10 mouse cellular contexts compared by ENCODE assay signal in the genomic region with DNA sequence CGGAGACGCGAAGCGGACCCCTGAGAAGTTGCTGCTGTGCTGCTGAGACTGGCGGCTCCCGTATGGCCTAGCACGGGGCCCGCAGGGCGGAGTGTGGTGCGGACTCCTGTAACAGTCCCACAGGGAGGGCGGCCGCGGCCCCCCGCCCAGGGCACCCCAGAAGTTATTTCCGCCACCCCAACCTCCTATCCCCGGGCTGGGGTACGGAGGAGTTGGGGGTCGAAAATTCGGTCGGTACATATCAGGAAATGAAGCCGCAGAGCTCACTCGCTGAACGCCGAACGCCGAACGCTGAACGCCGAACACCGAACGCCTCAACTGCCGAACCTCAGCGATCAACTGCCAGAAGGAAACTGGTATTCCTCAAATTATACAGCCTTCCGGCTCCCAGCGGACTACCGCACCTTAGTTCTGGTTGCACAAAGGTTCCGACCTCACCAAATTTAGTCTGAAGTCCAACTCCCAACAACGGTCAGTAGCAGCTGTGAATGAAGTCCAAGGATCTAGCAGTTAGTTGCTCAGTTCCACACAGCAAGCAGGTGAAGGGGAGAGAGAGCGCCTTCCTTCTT. TPM values are rescaled to one million over a fixed set of nuclear protein-coding genes. Genes with fewer than 3 reads are reported as not detected.
DNase-seq lines count a peak whose midpoint lies in the region; ATAC-seq and TF ChIP-seq lines count a peak whose summit lies in the region.
"Had no signal": no experiment of that assay in that cellular context is flagged by ENCODE, and none has a peak within 500 bp of the region (broad histone marks: within the 10 kb centered on the region; RNA-seq: fewer than 3 reads in every experiment).

Gene Gm7102, minus strand, starts transcription at position 554 of the 569 bp plus-strand sequence.

- WGBS in hindbrain, embryonic 12.5 days: 39% methylated on average over 39 of the region's 39 CpGs
- WGBS in liver, embryonic 15.5 days (ENCODE audit: insufficient replicate concordance): 22% methylated on average over 39 of the region's 39 CpGs

- H3K4me1 ChIP-seq in hindbrain, embryonic 12.5 days: no peaks in the 10 kb centered on the region
- H3K4me1 ChIP-seq in liver, embryonic 15.5 days (replicated peaks): no peaks in the 10 kb centered on the region

- peaks cover 5% of the 10 kb centered on the region; the same call in 1 of the 2 replicates for H3K9me3 ChIP-seq in hindbrain, embryonic 12.5 days (replicated peaks)
- no peaks in the 10 kb centered on the region for H3K9me3 ChIP-seq in liver, embryonic 15.5 days (replicated peaks)

- peak within 1 kb of the TSS; percentile 47 for H3K4me2 ChIP-seq in hindbrain, embryonic 12.5 days (replicated peaks)
- peak within 1 kb of the TSS; percentile 47 for H3K4me2 ChIP-seq in liver, embryonic 15.5 days

- H3K9ac ChIP-seq in hindbrain, embryonic 12.5 days: no peak within 1 kb of the TSS
- H3K9ac ChIP-seq in liver, embryonic 15.5 days: no peak within 1 kb of the TSS

- ATAC-seq in hindbrain, embryonic 12.5 days (ENCODE audit: low FRiP score): no peak
- no peak for ATAC-seq in liver, embryonic 15.5 days (ENCODE audit: insufficient read depth)
- no peak for ATAC-seq in megakaryocyte, adult 5-6 weeks (ENCODE audit: poor library complexity, severe bottlenecking)

- H3K27ac ChIP-seq in hindbrain, embryonic 12.5 days: no peak within 1 kb of the TSS
- H3K27ac ChIP-seq in liver, embryonic 15.5 days (replicated peaks): no peak within 1 kb of the TSS
- no peak within 1 kb of the TSS for H3K27ac ChIP-seq in left cerebral cortex, adult 2 months

- peak; percentile 5 to 7 for DNase-seq in cerebellum, postnatal 25 days
- no peak for DNase-seq in cerebellum, adult 9-10 months
- peak; percentile 52 for DNase-seq in ZHBTc4 (ENCODE audit: low read depth, low spot score)
- DNase-seq in right cerebral cortex, adult 2 months (ENCODE audit: low spot score in 2 of 2): no peak
- DNase-seq in left cerebral cortex, adult 2 months (ENCODE audit: extremely low spot score in 1 of 2, low spot score in 2 of 2): no peak

- no peaks in the 10 kb centered on the region for H3K36me3 ChIP-seq in hindbrain, embryonic 12.5 days
- no peaks in the 10 kb centered on the region for H3K36me3 ChIP-seq in liver, embryonic 15.5 days (replicated peaks)

- H3K4me3 ChIP-seq in hindbrain, embryonic 12.5 days: peak within 1 kb of the TSS; percentile 29
- H3K4me3 ChIP-seq in liver, embryonic 15.5 days (replicated peaks): peak within 1 kb of the TSS; percentile 26
- no peak within 1 kb of the TSS for H3K4me3 ChIP-seq in left cerebral cortex, adult 2 months

- no peak for TF ChIP-seq CTCF in left cerebral cortex, adult 2 months (IDR thresholded peaks at IDR 0.05)

- H3K27me3 ChIP-seq in hindbrain, embryonic 12.5 days: peaks cover 8% of the 10 kb centered on the region; the same call in 1 of the 2 replicates
- peaks cover 7% of the 10 kb centered on the region for H3K27me3 ChIP-seq in liver, embryonic 15.5 days

- intact Hi-C loops in left cerebral cortex, adult 2 months (cut with DNase I): no loop called here

RNA-seq across cellular contexts. Expression of gene Gm7102, which starts in this region (rescaled TPM):
- not detected in 2 replicates for polyA plus RNA-seq in hindbrain, embryonic 12.5 days (2016; fragmentation: Nextera tagmentation; extraction: Ambion mirVana)
- polyA plus RNA-seq in liver, embryonic 15.5 days (2015; fragmentation: Nextera tagmentation; extraction: Ambion mirVana): not detected in 2 replicates
- total RNA-seq in left cerebral cortex, adult 2 months (2021): under 1 TPM in 1 of 2 experiments, not detected in 1; 0.25 TPM
- total RNA-seq in megakaryocyte, adult 5-6 weeks (2015): 0.18 TPM in 1 of 2 replicates, not detected in the other
- total RNA-seq in megakaryocyte, adult 5-6 weeks (2017): not detected in 2 replicates
- polyA plus RNA-seq: cortical plate, adult 2 months; small intestine, adult 2 months had no signal

Comparison
In these comparisons a context has a peak if more than half of its experiments do, and no peak if none do; other contexts are left out.
1. DNase-seq: peak in cerebellum, postnatal 25 days (2 of 2) and ZHBTc4 (single experiment); none in cerebellum, adult 9-10 months (single experiment), right cerebral cortex, adult 2 months (0 of 2) and left cerebral cortex, adult 2 months (0 of 2).